Mouse (Mus musculus): ENCODE data around the gene Sec16b.

Sec16b gene

DNA sequence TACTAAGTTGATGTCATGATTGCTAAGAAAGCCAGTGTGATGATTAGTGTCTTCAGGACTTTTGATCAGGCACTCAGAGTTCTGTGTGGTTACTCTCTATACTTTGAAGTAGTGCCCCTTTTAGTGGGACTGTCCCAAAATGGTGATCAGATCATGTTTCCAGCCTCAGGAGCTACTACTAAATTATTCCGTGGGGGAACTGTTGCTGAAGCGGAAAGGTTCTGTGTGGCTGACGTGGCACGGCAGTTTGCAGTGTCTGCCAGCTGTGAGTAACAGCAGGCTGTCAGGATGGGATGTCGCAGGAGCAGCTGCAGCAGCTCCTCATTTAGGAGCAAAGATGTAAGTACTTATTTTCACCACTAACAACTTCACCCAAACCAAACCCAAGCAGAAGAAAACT lies at the start of gene Sec16b:
Gene Sec16b, plus strand, starts transcription at position 207 of the 400 bp plus-strand sequence.
- no peak for DNase-seq (ENCODE audit: low spot score in 2 of 2)

DNA sequence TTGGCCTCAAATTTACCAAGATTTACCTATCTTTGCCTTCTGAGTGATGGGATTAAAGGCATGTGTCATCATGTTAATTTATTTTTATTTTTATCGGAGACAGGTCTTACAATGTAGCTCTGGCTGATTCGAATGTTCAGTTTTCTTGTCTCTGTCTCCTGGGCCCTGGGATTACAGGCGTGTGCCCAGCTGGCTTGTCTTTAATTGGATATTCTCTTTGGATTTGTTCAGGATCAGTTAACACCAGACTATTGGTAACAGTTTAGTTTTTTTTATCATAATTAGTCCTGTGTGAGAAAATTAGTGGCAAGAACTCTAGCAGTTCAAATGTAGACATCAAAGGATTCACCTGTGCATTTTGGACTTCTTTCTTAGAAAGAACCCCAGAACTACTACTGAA lies 48.7 kb upstream of the Sec16b start:
- no peak for DNase-seq (ENCODE audit: low spot score in 2 of 2)

DNA sequence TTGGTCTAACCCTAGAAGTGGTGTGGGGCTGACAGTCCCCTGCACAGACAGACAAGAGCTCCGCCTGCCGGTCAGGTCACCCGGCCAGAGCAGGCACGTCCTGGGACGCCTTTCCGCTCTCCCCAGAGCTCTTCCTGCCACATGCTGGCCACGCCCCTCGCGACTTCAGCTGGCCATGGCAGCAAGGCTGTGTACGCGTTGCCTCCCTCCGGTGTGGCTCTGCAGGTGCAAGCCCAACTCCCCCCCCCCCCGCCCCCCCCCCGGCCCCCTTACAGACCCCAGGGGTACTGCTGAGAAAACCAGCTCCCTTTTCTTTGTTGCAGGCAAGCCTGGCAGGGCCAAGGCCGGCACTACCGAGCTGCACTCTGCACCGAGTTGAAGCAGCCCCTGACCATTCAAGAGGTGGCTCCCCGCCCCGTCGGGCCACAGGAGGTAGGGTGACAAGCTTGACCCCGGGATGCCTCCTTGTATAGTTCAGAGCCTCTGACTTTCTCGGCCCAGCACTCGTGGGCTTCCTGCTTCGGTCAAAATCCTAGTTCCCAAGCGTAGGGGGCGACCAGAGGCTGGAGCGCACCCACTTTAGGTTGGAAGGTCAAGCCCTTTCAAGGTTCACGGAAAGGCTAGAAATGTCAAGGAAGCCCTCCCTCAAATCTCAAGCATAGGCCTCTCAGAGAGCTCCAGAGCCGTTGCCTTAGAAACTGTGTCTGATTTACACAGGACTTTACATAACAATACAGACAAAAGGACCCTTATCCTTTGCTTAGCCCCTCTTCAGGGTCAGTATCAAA lies 47.9 kb upstream of the Sec16b start, which contains the start of gene Cryzl2:
Gene Cryzl2, plus strand, starts transcription at position 157 of the 788 bp plus-strand sequence.
- no peak for DNase-seq (ENCODE audit: low spot score in 2 of 2)

DNA sequence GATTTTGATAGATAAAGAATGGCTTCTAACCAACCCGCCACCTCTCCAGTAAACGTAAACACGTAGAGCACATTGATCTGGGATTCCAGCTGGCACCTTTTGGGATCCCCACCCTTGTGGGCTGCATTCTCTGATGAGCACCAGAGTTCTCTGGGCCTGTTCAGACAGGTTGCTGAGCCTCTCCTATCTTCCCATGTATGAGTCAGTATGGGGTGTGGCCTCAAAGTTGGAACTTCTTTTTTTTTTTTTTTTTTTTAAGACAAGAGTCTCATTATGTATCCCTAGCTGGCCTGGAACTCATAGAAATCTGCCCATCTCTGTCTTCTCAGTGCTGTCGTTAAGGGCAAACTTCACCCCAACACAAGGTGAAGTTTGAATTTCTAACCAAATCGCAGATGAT lies 46.6 kb upstream of the Sec16b start:
- no peak for DNase-seq (ENCODE audit: low spot score in 2 of 2)

DNA sequence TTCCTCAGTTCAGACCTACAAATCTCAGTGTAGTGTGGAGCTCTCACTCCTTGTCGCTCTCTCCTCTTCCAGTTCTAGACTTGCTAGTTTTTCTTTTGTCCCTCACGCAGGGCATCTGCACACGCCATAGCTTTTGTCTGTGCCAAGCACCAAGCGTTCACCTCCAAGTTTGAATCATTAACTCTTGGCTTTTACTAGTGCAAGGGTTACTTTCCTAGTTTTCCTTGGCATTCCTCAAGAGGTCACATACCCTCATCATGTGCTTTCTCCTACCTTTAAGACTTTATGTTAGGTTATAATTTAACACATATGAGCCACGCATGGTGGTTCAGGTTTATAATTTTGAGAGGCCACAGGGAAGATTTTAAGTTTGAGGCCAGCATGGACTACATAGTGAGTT lies 45.3 kb upstream of the Sec16b start:
- no peak for DNase-seq (ENCODE audit: low spot score in 2 of 2)

DNA sequence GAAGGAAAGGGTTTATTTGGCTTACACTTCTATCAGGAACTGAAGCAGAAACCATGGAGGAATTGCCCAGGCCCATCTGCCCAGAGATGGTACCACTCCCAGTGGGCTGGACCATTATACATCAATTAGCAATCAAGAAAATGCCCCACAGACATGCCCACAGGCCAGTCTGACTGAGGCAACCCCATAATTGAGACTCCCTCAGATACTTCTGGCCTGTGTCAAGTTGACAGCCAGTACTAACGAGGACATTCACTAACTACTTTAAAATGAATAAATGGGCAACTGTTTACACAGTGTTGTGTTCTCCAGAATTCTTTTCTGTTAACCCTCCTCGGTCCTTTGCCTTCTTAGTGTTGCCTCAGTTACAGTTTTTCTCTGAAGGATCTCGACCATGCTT lies 44.2 kb upstream of the Sec16b start:
- no peak for DNase-seq (ENCODE audit: low spot score in 2 of 2)

DNA sequence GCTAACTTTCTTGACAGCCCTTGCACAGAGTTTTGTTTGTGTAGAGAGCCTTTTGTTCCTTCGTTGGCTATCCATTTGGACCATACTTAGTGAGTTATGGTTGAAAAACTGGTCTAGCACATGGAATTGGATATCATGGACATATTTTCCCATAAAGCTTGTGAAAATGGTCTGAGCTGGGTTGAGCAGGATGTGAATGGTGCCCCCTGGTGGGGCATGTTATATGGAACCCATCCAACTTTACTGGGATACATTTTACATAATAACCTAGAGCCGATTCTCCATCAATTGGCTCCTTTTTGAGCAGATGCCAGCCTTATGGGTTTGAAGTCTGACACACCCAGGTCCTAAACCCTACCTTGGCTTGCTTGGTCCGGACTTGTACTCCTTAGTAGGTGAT lies 41.3 kb upstream of the Sec16b start:
- peak in 1 of 2 experiments; percentile 44 for DNase-seq (ENCODE audit: low spot score in 2 of 2)

DNA sequence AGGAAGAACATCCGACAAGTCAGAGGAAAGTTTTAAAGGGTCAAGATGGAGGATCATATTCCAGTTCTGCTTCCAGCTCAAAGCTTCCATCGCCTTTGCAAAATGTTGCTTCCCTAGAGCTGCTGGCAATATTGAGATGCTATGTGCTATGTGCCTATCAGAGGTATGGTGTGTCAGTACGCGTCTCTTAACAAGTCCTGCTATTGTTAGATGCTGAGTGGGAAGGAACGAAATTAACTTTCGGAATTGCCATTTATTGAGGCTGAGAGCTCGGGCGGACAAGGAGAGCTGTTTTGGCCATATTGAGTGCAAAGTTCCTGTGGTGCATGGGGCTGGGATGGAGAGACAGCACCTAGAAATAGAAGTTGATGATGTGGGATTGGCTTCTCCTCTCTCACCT lies 38.7 kb upstream of the Sec16b start:
- peak; percentile 32 to 44 for DNase-seq (ENCODE audit: low spot score in 2 of 2)

DNA sequence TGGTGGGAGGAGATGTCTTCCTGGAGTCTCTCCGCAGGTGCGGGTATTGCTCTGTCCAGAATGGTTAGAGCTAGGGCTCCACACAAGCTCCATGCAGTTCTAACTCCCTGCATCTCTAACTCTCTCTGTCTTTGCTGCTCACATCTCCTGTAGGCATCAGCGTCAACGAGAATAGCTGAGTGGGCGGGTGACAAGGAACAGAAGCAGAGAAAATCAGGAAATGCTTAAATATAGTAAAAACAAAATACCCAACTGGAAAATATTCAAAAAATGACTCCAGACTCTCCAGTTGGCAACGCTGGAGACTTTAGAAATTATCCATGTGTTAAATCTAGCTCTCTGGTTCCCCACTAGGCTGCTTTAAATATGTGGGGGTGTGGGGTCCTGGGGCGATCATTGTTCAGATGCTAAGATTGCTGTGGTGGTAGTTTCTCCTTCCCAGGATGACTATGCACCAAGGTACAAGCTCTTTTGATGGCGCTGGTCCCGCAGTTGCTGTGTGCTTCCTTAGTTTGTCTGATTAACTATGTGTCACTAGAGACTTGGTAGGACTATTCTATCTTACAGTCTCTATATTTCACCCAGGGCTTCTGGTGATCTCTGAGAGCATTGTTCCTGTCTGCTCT lies 35.7 kb upstream of the Sec16b start:
- peak; percentile 79 to 82 for DNase-seq (ENCODE audit: low spot score in 2 of 2)

DNA sequence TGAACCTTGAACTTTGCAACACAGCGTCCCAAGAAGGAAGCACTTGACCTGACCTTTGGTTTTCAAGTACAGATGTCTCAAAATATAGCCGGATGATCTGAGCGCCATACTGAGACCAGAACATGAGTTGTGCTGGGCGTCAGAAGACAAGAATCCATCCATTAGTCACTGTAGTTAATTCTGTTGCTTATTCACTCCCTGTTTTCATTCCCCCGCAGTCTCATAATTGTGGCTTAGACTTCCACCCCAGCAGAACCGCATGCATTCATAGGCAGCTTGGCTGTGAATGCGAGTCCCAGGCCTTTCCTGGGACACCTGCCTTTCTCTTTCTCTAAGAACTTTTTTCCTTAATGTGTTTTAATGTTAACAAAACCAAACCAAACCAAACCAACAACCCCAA lies 33.8 kb upstream of the Sec16b start:
- no peak for DNase-seq (ENCODE audit: low spot score in 2 of 2)

DNA sequence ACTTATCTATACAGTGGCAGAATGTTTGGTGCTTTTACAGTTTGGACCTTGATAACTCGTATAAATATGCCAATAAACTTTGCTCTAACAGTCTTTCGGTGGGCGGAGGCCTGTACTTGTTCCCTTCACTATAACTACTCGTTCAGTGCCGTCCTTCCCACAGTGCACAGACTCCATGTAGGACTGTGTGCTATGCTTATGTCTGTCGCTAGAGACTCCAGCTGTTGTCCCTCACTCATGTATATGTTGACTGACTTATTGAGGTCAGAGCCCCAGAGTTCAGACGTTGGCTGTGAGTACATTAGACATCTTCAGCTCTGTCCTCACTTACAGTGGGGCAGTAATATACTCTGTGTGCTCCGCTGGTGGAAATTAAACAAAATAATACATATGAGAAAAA lies 31.7 kb upstream of the Sec16b start:
- no peak for DNase-seq (ENCODE audit: low spot score in 2 of 2)

DNA sequence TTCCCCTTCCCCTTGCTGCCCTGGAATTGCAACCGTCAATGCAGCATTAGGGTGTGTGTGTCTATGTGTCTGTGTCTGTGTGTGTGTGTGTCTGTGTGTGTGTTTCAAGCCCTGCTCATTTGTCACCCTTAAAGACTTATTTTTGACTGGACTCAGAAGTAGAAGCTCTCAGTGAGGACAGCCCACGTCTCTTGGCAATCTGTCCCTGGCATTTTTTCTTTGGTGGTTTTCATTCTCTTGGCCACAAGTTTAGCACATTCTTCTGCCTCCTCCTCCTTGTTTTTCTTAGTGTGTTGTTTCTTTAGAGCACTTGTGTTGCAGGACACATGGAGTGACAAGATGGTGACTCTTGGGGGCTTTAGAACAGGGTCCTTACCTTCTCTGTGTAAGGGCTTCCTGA lies 30.3 kb upstream of the Sec16b start:
- DNase-seq (ENCODE audit: low spot score in 2 of 2), result peak in 1 of 2 experiments; percentile 55

DNA sequence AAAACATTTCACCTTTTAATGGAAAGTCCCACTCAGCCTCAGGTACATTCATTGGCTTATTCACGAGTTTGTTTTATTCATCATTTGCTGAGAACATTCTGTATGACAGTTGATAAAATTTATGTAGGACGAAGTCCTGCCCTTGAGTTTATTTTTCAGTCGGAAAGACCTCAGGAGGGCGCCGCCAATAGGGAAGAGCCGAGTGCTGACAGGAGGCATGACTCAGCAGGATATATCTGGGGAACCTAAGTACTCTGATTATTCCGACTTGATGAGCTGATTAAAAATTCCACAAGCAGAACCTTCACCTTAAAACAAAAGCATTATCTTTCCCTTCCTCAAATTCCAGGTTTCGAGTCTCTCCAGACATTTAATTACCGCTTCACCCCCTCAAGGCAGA lies 26.4 kb upstream of the Sec16b start:
- no peak for DNase-seq (ENCODE audit: low spot score in 2 of 2)

DNA sequence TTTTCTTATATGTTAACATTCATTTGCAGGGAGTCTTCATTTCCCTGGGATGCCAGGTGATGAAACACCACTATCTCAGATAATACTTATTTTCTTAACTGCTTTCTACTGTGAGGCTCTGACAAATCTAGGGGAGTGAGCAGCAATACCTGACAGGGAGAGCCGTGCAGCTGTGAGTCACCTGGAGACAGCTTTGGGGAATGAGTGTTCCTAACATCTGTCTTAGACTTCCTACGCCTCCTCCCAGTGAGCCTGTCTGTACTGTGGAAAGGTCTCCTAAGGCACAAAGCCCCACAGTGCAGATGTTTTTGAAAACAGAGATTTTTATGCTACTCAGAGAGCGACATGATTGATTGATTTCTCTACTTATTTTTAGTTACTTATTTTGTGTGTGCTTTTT lies 25.6 kb upstream of the Sec16b start:
- DNase-seq (ENCODE audit: low spot score in 2 of 2), result no peak

DNA sequence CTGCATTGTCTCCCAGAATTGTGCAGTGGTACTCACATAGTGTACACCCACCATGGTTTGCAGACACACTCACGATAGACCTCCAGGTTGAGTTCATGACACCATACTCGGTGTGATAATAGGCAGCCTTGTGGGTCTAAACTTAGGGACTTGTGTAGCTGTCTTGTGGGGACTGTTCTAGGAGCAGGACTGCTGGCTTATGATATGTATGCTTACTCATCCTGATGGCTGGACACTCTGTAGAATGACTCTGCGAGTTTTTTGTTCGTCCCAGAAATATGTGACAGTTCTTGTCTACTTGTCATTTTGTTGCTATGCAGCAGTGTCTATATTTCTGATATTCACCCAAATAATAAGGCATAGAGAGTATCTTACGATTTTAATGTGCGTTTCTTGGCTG lies 24.9 kb upstream of the Sec16b start:
- DNase-seq (ENCODE audit: low spot score in 2 of 2), result no peak

DNA sequence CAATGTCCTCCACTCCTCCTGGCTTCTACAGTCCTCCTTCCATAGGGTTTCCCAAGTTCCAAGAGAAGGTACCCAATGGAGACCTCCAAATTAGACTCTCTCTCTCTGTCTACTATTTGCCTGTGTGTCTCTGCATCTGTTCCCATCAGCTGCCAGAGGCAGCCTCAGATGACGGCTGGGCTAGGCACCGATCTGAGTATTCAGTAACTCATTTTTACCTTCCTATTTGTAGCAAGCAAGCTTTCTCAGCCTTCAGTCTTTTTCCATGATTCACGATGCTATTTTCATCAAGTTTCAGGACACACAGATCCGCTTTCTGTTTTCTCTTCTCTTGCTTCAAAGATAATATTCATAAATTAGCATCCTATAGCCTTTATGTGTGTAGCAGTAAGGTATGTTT lies 22.4 kb upstream of the Sec16b start:
- peak; percentile 53 to 59 for DNase-seq (ENCODE audit: low spot score in 2 of 2)

DNA sequence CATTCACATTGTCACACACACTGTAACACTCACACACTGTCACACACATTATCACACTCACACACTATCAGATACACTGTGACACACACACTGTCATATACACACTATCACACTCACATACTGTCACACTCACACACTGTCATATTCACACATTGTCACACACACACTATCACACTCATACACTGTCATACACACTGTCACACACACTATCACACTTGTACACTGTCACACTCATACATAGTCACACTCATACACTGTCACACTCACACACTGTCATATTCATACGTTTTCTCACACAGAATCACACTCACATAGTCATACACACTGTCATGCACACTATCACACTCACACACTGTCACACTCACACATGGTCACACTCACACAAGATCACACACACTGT lies 5.9 kb upstream of the Sec16b start:
- no peak for DNase-seq (ENCODE audit: low spot score in 2 of 2)

DNA sequence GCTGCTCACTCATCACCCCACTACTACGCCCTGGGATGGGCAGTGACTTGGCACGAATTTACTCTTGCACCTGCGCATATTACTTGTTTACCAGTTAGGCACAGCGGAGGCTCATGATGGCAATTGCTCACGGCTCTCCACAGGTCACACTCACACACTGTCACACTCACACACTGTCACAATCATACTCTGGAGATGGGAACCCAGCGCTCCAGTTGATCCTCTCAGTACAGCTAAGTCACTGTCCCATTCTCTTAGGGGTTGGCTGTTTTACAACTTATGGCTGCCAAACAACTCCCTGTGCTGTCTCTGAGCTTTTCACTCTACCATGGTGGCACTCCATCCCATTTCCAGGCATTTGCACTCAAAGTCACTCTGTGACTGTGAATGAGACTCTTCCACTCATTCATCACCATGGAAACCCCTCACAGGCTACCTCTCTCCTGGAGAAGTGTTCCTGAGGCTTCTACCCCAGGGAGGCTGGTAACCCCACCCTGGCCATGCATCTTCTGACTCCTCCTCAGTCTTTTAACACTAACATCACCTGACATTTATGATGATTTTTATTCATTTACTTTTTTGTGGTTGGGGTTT lies 5.1 kb upstream of the Sec16b start:
- no peak for DNase-seq (ENCODE audit: low spot score in 2 of 2)

DNA sequence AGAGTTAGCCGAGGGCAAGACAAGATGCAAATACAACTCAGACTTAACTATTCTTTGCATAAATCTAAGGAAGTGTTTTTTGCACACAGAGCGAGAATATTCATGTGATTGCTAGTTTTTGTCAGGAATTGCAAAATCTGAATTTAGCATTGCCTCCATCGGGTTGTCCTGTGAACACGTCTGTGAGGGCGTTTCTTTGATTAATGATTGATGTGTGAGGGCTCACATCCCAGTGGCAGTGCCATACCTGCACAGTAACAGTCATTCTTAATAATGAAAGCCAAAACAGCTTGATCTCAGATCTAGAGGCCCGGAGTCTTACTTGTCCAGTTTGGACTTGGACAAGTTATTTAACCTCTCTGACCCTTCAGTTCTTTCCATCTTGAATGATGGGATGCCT lies 3.5 kb upstream of the Sec16b start:
- DNase-seq (ENCODE audit: low spot score in 2 of 2), result no peak

DNA sequence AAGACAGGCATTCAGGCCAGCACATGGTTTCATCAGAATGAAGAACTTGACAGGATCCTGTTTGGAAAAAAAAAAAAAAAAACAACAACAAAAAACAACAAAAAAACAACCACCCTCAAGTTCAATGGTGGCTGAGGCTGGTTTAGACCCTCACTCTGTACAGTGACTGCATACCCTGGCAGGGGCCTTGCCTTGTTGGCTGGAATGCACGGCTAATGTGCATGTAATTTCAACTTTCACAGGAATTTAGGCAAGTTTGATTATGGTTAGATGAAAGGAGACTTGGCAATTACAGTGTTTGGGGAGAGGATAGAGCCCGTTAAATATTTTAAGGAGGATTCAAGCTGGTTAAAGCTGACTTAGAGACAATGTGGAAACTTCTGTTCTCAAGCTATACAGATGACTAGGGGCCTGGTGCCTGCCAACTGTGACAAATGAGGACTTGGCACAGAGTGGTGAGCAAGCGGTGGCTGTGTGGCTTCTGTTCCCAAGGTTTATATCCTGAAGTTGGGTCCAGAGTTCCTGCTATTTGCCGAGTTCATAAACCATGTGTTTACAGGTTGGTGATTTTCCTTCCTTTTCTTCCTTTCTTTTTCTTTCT lies 567 bp downstream of the Sec16b start:
- DNase-seq (ENCODE audit: low spot score in 2 of 2), result no peak

DNA sequence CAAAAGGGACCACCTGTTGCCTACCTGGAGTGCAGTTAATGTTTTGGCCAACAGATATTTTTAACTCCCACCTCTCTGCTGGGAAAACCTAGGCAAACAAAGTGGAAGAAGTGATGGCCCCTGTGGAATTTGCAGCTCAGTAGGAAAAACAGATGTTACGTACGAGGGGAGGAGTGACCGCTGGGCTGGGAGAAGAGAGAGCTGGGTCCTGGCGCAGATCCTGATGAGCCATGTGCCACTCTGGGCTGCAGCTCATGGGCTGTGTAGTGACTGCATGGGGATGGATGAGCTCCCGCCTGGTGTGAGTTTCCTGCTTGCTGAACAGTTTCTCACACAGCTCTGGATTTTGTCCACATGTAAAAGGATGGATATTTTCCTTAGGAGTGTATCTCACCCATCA lies 1.3 kb downstream of the Sec16b start:
- DNase-seq (ENCODE audit: low spot score in 2 of 2), result no peak

DNA sequence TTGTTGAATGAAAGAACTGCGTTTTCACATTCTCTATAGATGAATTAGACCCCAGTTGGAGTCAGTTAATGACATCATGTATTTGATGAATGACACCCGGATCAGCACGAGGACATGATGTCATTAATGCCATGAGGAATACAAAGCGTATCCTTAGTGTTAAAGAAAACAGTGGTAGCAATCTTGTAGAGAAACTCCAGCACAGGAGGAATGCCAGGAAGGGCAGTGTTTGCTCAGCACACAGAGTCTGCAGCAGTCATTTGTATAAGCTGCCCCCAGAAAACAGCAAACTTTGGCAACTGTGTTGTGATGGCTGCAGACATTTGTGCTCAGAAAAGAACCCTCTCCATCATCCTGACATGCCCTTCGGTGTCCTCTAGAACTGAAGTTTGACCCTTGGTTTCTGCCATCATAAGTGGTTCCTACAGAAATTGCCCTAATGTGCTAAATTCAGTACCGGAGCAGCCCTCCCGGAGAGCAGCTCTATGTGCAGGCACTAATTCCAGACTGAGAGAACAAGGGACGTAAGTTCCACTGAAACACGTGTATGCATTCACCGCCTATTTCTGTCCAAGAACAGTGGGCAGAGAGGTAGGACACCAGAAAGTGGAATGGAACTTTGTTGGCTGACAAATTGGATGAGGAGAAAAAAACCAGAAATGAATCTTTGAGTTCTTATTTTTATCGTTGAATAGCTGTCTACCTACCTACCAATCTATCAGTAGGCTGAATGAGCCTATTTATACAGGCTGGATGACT lies 6.3 kb downstream of the Sec16b start:
- peak; percentile 37 to 40 for DNase-seq (ENCODE audit: low spot score in 2 of 2)

Data from right cerebral cortex, adult 2 months (tissue).